Mouse (Mus musculus): ENCODE data around the gene Entpd3. TPM values are rescaled to one million over a fixed set of nuclear protein-coding genes. Genes with fewer than 3 reads are reported as not detected.
A peak's percentile ranks its signal among the peaks of the same experiment; 100 is the strongest.

The Entpd3 gene
- polyA plus RNA-seq, 1 experiment from 2014 or later, result 4.0 TPM

- Histone ChIP-seq H3K27ac (ENCODE audit: low read depth) (no peak overlapping the region), H3K27me3 (replicated peaks; ENCODE audit: control insufficient read depth, insufficient read depth, low read length) (no peaks in the 10 kb centered on the region), H3K4me3 (ENCODE audit: low read depth, low read length) (no peak overlapping the region), H3K4me1 (replicated peaks; ENCODE audit: control insufficient read depth, insufficient read depth, low read length) (peaks cover 16% of the 10 kb centered on the region), H3K9me3 (ENCODE audit: control insufficient read depth, low read length) (no peaks in the 10 kb centered on the region), H3K4me2 (ENCODE audit: low read length) (no peak overlapping the region), H3K9ac (ENCODE audit: low read length) (no peak overlapping the region), H3K36me3 (ENCODE audit: control insufficient read depth, insufficient read depth, low read length) (peaks cover 13% of the 10 kb centered on the region)
- WGBS, result 78% methylated on average over 7 of the region's 7 CpGs
- DNase-seq (ENCODE audit: low spot score) (no peak), ATAC-seq (replicated peaks; ENCODE audit: low FRiP score, low TSS enrichment, low read depth) (no peak)
Measured at GRCm38 (mm10) chr9:120579808-120580207, 40.2 kb downstream of the Entpd3 start.

- peak; percentile 90 for DNase-seq (ENCODE audit: low spot score)
Measured at GRCm38 (mm10) chr9:120581941-120582618, 42.5 kb downstream of the Entpd3 start.

GRCm38 (mm10) chr9:120582619-120583308 lies 43.1 kb downstream of the Entpd3 start:
- 7% methylated on average over 28 of the region's 28 CpGs for WGBS
- Histone ChIP-seq H3K4me1 (replicated peaks; ENCODE audit: control insufficient read depth, insufficient read depth, low read length) (peaks cover 13% of the 10 kb centered on the region), H3K27me3 (replicated peaks; ENCODE audit: control insufficient read depth, insufficient read depth, low read length) (no peaks in the 10 kb centered on the region), H3K9me3 (ENCODE audit: control insufficient read depth, low read length) (no peaks in the 10 kb centered on the region), H3K4me2 (ENCODE audit: low read length) (peak overlapping the region; percentile 84), H3K4me3 (ENCODE audit: low read depth, low read length) (peak overlapping the region; percentile 34), H3K9ac (ENCODE audit: low read length) (peak overlapping the region; percentile 47), H3K27ac (ENCODE audit: low read depth) (peak overlapping the region; percentile 62), H3K36me3 (ENCODE audit: control insufficient read depth, insufficient read depth, low read length) (no peaks in the 10 kb centered on the region)
- ATAC-seq (replicated peaks; ENCODE audit: low FRiP score, low TSS enrichment, low read depth) (peak; percentile 74), DNase-seq (ENCODE audit: low spot score) (no peak)

More at GRCm38 (mm10) chr9:120581941-120582618, 42.5 kb downstream of the Entpd3 start:
- Histone ChIP-seq H3K4me3 (ENCODE audit: low read depth, low read length) (peak overlapping the region; percentile 34), H3K9me3 (ENCODE audit: control insufficient read depth, low read length) (no peaks in the 10 kb centered on the region), H3K27ac (ENCODE audit: low read depth) (peak overlapping the region; percentile 62), H3K4me1 (replicated peaks; ENCODE audit: control insufficient read depth, insufficient read depth, low read length) (peaks cover 16% of the 10 kb centered on the region), H3K9ac (ENCODE audit: low read length) (peak overlapping the region; percentile 47), H3K4me2 (ENCODE audit: low read length) (peak overlapping the region; percentile 84), H3K27me3 (replicated peaks; ENCODE audit: control insufficient read depth, insufficient read depth, low read length) (no peaks in the 10 kb centered on the region), H3K36me3 (ENCODE audit: control insufficient read depth, insufficient read depth, low read length) (no peaks in the 10 kb centered on the region)
- ATAC-seq (replicated peaks; ENCODE audit: low FRiP score, low TSS enrichment, low read depth), result peak; percentile 67
- WGBS, result 13% methylated on average over 21 of the region's 21 CpGs

- no peak overlapping the region for H3K27ac ChIP-seq (ENCODE audit: low read depth)
- H3K36me3 ChIP-seq (ENCODE audit: control insufficient read depth, insufficient read depth, low read length), result no peaks in the 10 kb centered on the region
- H3K4me1 ChIP-seq (replicated peaks; ENCODE audit: control insufficient read depth, insufficient read depth, low read length), result 0 out of 2 replicates have a peak, but pooled peaks cover 12% of the 10 kb centered on the region
- peak overlapping the region; percentile 84 for H3K4me2 ChIP-seq (ENCODE audit: low read length)
- 0 out of 2 replicates have a peak overlapping the region, but pooled peaks have one; percentile 34 for H3K4me3 ChIP-seq (ENCODE audit: low read depth, low read length)
- WGBS, result 68% methylated on average over 3 of the region's 3 CpGs
- H3K9me3 ChIP-seq (ENCODE audit: control insufficient read depth, low read length), result no peaks in the 10 kb centered on the region
- DNase-seq (ENCODE audit: low spot score) (no peak), ATAC-seq (replicated peaks; ENCODE audit: low FRiP score, low TSS enrichment, low read depth) (no peak)
- H3K27me3 ChIP-seq (replicated peaks; ENCODE audit: control insufficient read depth, insufficient read depth, low read length), result no peaks in the 10 kb centered on the region
- H3K9ac ChIP-seq (ENCODE audit: low read length), result no peak overlapping the region
Measured at GRCm38 (mm10) chr9:120583314-120583713, 43.7 kb downstream of the Entpd3 start.

GRCm38 (mm10) chr9:120586546-120586945 lies 46.9 kb downstream of the Entpd3 start:
- Histone ChIP-seq H3K4me1 (replicated peaks; ENCODE audit: control insufficient read depth, insufficient read depth, low read length) (0 out of 2 replicates have a peak, but pooled peaks cover 12% of the 10 kb centered on the region), H3K4me3 (ENCODE audit: low read depth, low read length) (no peak overlapping the region), H3K27ac (ENCODE audit: low read depth) (no peak overlapping the region), H3K4me2 (ENCODE audit: low read length) (no peak overlapping the region), H3K9me3 (ENCODE audit: control insufficient read depth, low read length) (no peaks in the 10 kb centered on the region), H3K9ac (ENCODE audit: low read length) (no peak overlapping the region), H3K27me3 (replicated peaks; ENCODE audit: control insufficient read depth, insufficient read depth, low read length) (no peaks in the 10 kb centered on the region), H3K36me3 (ENCODE audit: control insufficient read depth, insufficient read depth, low read length) (no peaks in the 10 kb centered on the region)
- DNase-seq (ENCODE audit: low spot score), result peak; percentile 95
- 10% methylated on average over 3 of the region's 3 CpGs for WGBS
- ATAC-seq (replicated peaks; ENCODE audit: low FRiP score, low TSS enrichment, low read depth), result no peak

GRCm38 (mm10) chr9:120591490-120591889 lies 51.9 kb downstream of the Entpd3 start:
- WGBS, result 4% methylated on average over 9 of the region's 9 CpGs
- ATAC-seq (replicated peaks; ENCODE audit: low FRiP score, low TSS enrichment, low read depth), result no peak

GRCm38 (mm10) chr9:120593383-120594101 lies 53.9 kb downstream of the Entpd3 start:
- Histone ChIP-seq H3K9me3 (ENCODE audit: control insufficient read depth, low read length) (no peaks in the 10 kb centered on the region), H3K27ac (ENCODE audit: low read depth) (no peak overlapping the region), H3K27me3 (replicated peaks; ENCODE audit: control insufficient read depth, insufficient read depth, low read length) (no peaks in the 10 kb centered on the region), H3K4me3 (ENCODE audit: low read depth, low read length) (no peak overlapping the region), H3K9ac (ENCODE audit: low read length) (no peak overlapping the region), H3K36me3 (ENCODE audit: control insufficient read depth, insufficient read depth, low read length) (no peaks in the 10 kb centered on the region), H3K4me2 (ENCODE audit: low read length) (no peak overlapping the region), H3K4me1 (replicated peaks; ENCODE audit: control insufficient read depth, insufficient read depth, low read length) (no peaks in the 10 kb centered on the region)
- DNase-seq (ENCODE audit: low spot score), result no peak
- no peak for ATAC-seq (replicated peaks; ENCODE audit: low FRiP score, low TSS enrichment, low read depth)
- WGBS, result 69% methylated on average over 9 of the region's 9 CpGs

More at GRCm38 (mm10) chr9:120591490-120591889, 51.9 kb downstream of the Entpd3 start:
- Histone ChIP-seq H3K9ac (ENCODE audit: low read length) (no peak overlapping the region), H3K4me3 (ENCODE audit: low read depth, low read length) (no peak overlapping the region), H3K27ac (ENCODE audit: low read depth) (no peak overlapping the region), H3K36me3 (ENCODE audit: control insufficient read depth, insufficient read depth, low read length) (no peaks in the 10 kb centered on the region), H3K4me2 (ENCODE audit: low read length) (no peak overlapping the region), H3K4me1 (replicated peaks; ENCODE audit: control insufficient read depth, insufficient read depth, low read length) (no peaks in the 10 kb centered on the region), H3K9me3 (ENCODE audit: control insufficient read depth, low read length) (no peaks in the 10 kb centered on the region), H3K27me3 (replicated peaks; ENCODE audit: control insufficient read depth, insufficient read depth, low read length) (no peaks in the 10 kb centered on the region)
- DNase-seq (ENCODE audit: low spot score), result peak; percentile 97

GRCm38 (mm10) chr9:120594839-120595238 lies 55.2 kb downstream of the Entpd3 start:
- DNase-seq (ENCODE audit: low spot score) (no peak), ATAC-seq (replicated peaks; ENCODE audit: low FRiP score, low TSS enrichment, low read depth) (no peak)
- Histone ChIP-seq H3K4me3 (ENCODE audit: low read depth, low read length) (no peak overlapping the region), H3K9me3 (ENCODE audit: control insufficient read depth, low read length) (no peaks in the 10 kb centered on the region), H3K36me3 (ENCODE audit: control insufficient read depth, insufficient read depth, low read length) (no peaks in the 10 kb centered on the region), H3K27me3 (replicated peaks; ENCODE audit: control insufficient read depth, insufficient read depth, low read length) (no peaks in the 10 kb centered on the region), H3K4me1 (replicated peaks; ENCODE audit: control insufficient read depth, insufficient read depth, low read length) (no peaks in the 10 kb centered on the region), H3K4me2 (ENCODE audit: low read length) (no peak overlapping the region), H3K9ac (ENCODE audit: low read length) (no peak overlapping the region), H3K27ac (ENCODE audit: low read depth) (no peak overlapping the region)
- 68% methylated on average over 6 of the region's 6 CpGs for WGBS

All from intestine, embryonic 14.5 days (tissue).